Mouse (Mus musculus) liver, embryonic 11.5 days (tissue): ENCODE results near the gene Tmem214. TPM values are rescaled to one million over a fixed set of nuclear protein-coding genes. Genes with fewer than 3 reads are reported as not detected.

ENCODE experiments used
- ATAC-seq: fragments of 200-750 bp; cut with Nextera tagmentation; replicated peaks from 2 replicates; pipeline ENCODE4 v1.8.0; 2017; ENCODE audit warnings: moderate number of reproducible peaks, mild to moderate bottlenecking, moderate TSS enrichment, moderate library complexity; ENCODE audit not compliant: low FRiP score
- DNase-seq: peaks from one replicate; pipeline ENCODE4 v3.0.0-alpha.2; 2017; ENCODE audit warnings: low spot score
- H3K27ac ChIP-seq: fragments of 300-500 bp; sonication (generic); 2 replicates; pipeline ENCODE4 v1.5.1; 2014; ENCODE audit warnings: mild to moderate bottlenecking, low read depth, low read length, control low read depth
- H3K27me3 ChIP-seq: fragments of 300-500 bp; sonication (generic); replicated peaks from 2 replicates; pipeline ENCODE4 v1.6.1; 2014; ENCODE audit warnings: low read length, mixed read lengths; ENCODE audit not compliant: control insufficient read depth, insufficient read depth
- H3K36me3 ChIP-seq: fragments of 300-500 bp; sonication (generic); 2 replicates; pipeline ENCODE4 v1.6.1; 2014; ENCODE audit warnings: mild to moderate bottlenecking, low read length, moderate library complexity, mixed read lengths; ENCODE audit not compliant: control insufficient read depth, insufficient read depth
- H3K4me1 ChIP-seq: fragments of 300-500 bp; sonication (generic); replicated peaks from 2 replicates; pipeline ENCODE4 v1.6.1; 2014; ENCODE audit warnings: low read length, mixed read lengths; ENCODE audit not compliant: control insufficient read depth, insufficient read depth
- H3K4me2 ChIP-seq: fragments of 300-500 bp; sonication (generic); 2 replicates; pipeline ENCODE4 v1.6.1; 2014; ENCODE audit warnings: mild to moderate bottlenecking, control low read depth, moderate library complexity
- H3K4me3 ChIP-seq: fragments of 300-500 bp; sonication (generic); 2 replicates; pipeline ENCODE4 v1.5.1; 2014; ENCODE audit warnings: low read depth, low read length, control low read depth
- H3K9ac ChIP-seq: fragments of 300-500 bp; sonication (generic); 2 replicates; pipeline ENCODE4 v1.6.1; 2014; ENCODE audit warnings: low read depth, low read length, control low read depth
- H3K9me3 ChIP-seq: fragments of 300-500 bp; sonication (generic); 2 replicates; pipeline ENCODE4 v1.6.1; 2016; ENCODE audit warnings: low read length, inconsistent platforms, mixed read lengths; ENCODE audit not compliant: control insufficient read depth
- WGBS: fragments of 180-500 bp; shearing (Covaris S2); extraction: QIAGEN DNeasy Blood & Tissue Kit; methylation state at CpG from one replicate; pipeline ENCODE4 v1.1.7; 2014; 5-methylcytosine and 5-hydroxymethylcytosine counted together
- polyA plus RNA-seq: library from polyadenylated mRNA; unstranded; fragments of >200 nt; fragmentation: Nextera tagmentation; extraction: Ambion mirVana; gene quantifications from 2 replicates; pipeline ENCODE4 v1.2.1, GENCODE M21; 2014

Gene Tmem214
- polyA plus RNA-seq, 1 experiment from 2014 or later = 67.2 TPM

GRCm38 (mm10) chr5:30907413-30908059 is 39.7 kb downstream of the Tmem214 start, which contains the start of gene Ost4:
Ost4 (minus strand) TSS chr5:30907788.
- Histone ChIP-seq H3K27me3 (no peaks in the 10 kb centered on the region), H3K9me3 (no peaks in the 10 kb centered on the region), H3K4me1 (peaks cover 39% of the 10 kb centered on the region), H3K9ac (peak within 1 kb of the TSS; percentile 85), H3K4me2 (peak within 1 kb of the TSS; percentile 96), H3K36me3 (peaks cover 25% of the 10 kb centered on the region), H3K27ac (peak within 1 kb of the TSS; percentile 87), H3K4me3 (peak within 1 kb of the TSS; percentile 75)
- ATAC-seq (peak; percentile 97), DNase-seq (peak; percentile 95)
- WGBS = under 1% methylated on average over 58 of the region's 58 CpGs

GRCm38 (mm10) chr5:30908426-30909299 is 40.9 kb downstream of the Tmem214 start:
- Histone ChIP-seq H3K36me3 (peaks cover 18% of the 10 kb centered on the region), H3K4me2 (peak overlapping the region; percentile 96), H3K9ac (peak overlapping the region; percentile 85), H3K27me3 (no peaks in the 10 kb centered on the region), H3K27ac (peak overlapping the region; percentile 87), H3K4me1 (peaks cover 50% of the 10 kb centered on the region), H3K4me3 (peak overlapping the region; percentile 75), H3K9me3 (no peaks in the 10 kb centered on the region)
- WGBS = 41% methylated on average over 13 of the region's 13 CpGs
- ATAC-seq (no peak), DNase-seq (no peak)

- H3K9ac ChIP-seq = no peak overlapping the region
- H3K9me3 ChIP-seq = no peaks in the 10 kb centered on the region
- H3K27me3 ChIP-seq = no peaks in the 10 kb centered on the region
- no peak for DNase-seq
- no peak overlapping the region for H3K4me3 ChIP-seq
- peak overlapping the region; percentile 96; the same call in 1 of the 2 replicates for H3K4me2 ChIP-seq
- H3K4me1 ChIP-seq = peaks cover 56% of the 10 kb centered on the region
- no peak for ATAC-seq
- WGBS = 16% methylated on average over 7 of the region's 7 CpGs
- H3K27ac ChIP-seq = peak overlapping the region; percentile 87
- peaks cover 14% of the 10 kb centered on the region for H3K36me3 ChIP-seq
Measured at GRCm38 (mm10) chr5:30909300-30909659, 41.5 kb downstream of the Tmem214 start.

GRCm38 (mm10) chr5:30909863-30910262 is 42.1 kb downstream of the Tmem214 start:
- DNase-seq (no peak), ATAC-seq (no peak)
- Histone ChIP-seq H3K9ac (no peak overlapping the region), H3K4me3 (no peak overlapping the region), H3K4me2 (peak overlapping the region; percentile 3; the same call in 1 of the 2 replicates), H3K4me1 (peaks cover 61% of the 10 kb centered on the region), H3K27me3 (no peaks in the 10 kb centered on the region), H3K27ac (peak overlapping the region; percentile 87), H3K36me3 (peaks cover 8% of the 10 kb centered on the region; the same call in 1 of the 2 replicates), H3K9me3 (no peaks in the 10 kb centered on the region)
- 79% methylated on average over 7 of the region's 7 CpGs for WGBS

- DNase-seq (no peak), ATAC-seq (no peak)
- Histone ChIP-seq H3K27ac (no peak overlapping the region), H3K9me3 (no peaks in the 10 kb centered on the region), H3K36me3 (peaks cover 3% of the 10 kb centered on the region; the same call in 1 of the 2 replicates), H3K4me1 (peaks cover 68% of the 10 kb centered on the region), H3K4me2 (no peak overlapping the region), H3K4me3 (no peak overlapping the region), H3K9ac (no peak overlapping the region), H3K27me3 (no peaks in the 10 kb centered on the region)
Measured at GRCm38 (mm10) chr5:30910481-30910880, 42.7 kb downstream of the Tmem214 start.

- Histone ChIP-seq H3K4me1 (peaks cover 72% of the 10 kb centered on the region), H3K9ac (peak overlapping the region; percentile 47), H3K4me2 (peak overlapping the region; percentile 67), H3K27ac (peak overlapping the region; percentile 84), H3K27me3 (no peaks in the 10 kb centered on the region), H3K4me3 (no peak overlapping the region), H3K9me3 (no peaks in the 10 kb centered on the region), H3K36me3 (peaks cover 2% of the 10 kb centered on the region; the same call in 1 of the 2 replicates)
- no peak for ATAC-seq
- 59% methylated on average over 5 of the region's 5 CpGs for WGBS
- DNase-seq = no peak
Measured at GRCm38 (mm10) chr5:30912156-30912555, 44.3 kb downstream of the Tmem214 start.

- Histone ChIP-seq H3K27ac (peak within 1 kb of the TSS; percentile 84), H3K9me3 (no peaks in the 10 kb centered on the region), H3K27me3 (no peaks in the 10 kb centered on the region), H3K9ac (peak within 1 kb of the TSS; percentile 73), H3K4me3 (peak within 1 kb of the TSS; percentile 65), H3K4me2 (peak within 1 kb of the TSS; percentile 67), H3K4me1 (peaks cover 74% of the 10 kb centered on the region), H3K36me3 (peaks cover 11% of the 10 kb centered on the region)
- DNase-seq (peak; percentile 74), ATAC-seq (peak; percentile 46)
- 16% methylated on average over 13 of the region's 13 CpGs for WGBS
Measured at GRCm38 (mm10) chr5:30913060-30913841, 45.4 kb downstream of the Tmem214 start, which contains the start of gene Emilin1. Emilin1 (plus strand) TSS chr5:30913402.

GRCm38 (mm10) chr5:30914101-30914635 is 46.4 kb downstream of the Tmem214 start:
- peak overlapping the region; percentile 73 for H3K9ac ChIP-seq
- no peak for ATAC-seq

More at GRCm38 (mm10) chr5:30914101-30914635, 46.4 kb downstream of the Tmem214 start:
- 39% methylated on average over 7 of the region's 7 CpGs for WGBS
- peak overlapping the region; percentile 67 for H3K4me2 ChIP-seq
- H3K9me3 ChIP-seq = no peaks in the 10 kb centered on the region
- no peaks in the 10 kb centered on the region for H3K27me3 ChIP-seq
- no peak for DNase-seq
- peak overlapping the region; percentile 65 for H3K4me3 ChIP-seq
- peak overlapping the region; percentile 84 for H3K27ac ChIP-seq
- H3K4me1 ChIP-seq = peaks cover 65% of the 10 kb centered on the region
- peaks cover 17% of the 10 kb centered on the region for H3K36me3 ChIP-seq
